Mouse (Mus musculus) small intestine, adult 2 months (tissue): ENCODE measurements around the gene C130050O18Rik.

Experiments used
- CTCF ChIP-seq: fragments of 200-500 bp; IDR thresholded peaks from 2 replicates; pipeline ENCODE4 v1.5.1; 2012; ENCODE audit warnings: low read depth, mild to moderate bottlenecking, control low read depth, inconsistent platforms, low read length, moderate library complexity, mixed read lengths; ENCODE audit not compliant: insufficient replicate concordance, insufficient read length; ENCODE audit errors: extremely low read depth
- POLR2A ChIP-seq: fragments of 200-500 bp; IDR thresholded peaks from 2 replicates; pipeline ENCODE4 v1.6.1; 2012; ENCODE audit warnings: low read depth, mild to moderate bottlenecking, control low read depth, inconsistent platforms, low read length, moderate library complexity

DNA sequence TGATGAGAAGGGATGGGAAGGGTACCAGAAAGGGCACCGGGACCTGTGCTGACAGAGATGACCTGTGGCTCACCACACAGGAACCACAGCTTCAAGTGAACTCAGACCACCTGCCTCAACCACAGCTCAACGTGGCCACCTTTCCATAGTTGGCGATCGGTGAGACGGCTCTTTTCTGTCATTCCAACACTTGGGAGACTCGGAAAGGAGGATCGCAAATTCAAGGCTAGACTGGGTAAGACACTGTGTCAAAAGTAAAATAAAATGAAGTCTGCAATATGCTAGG, 26.9 kb upstream of the C130050O18Rik start:
- TF ChIP-seq POLR2A (no peak; the same call in 1 of the 2 replicates), CTCF (no peak)
